Mouse (Mus musculus): ENCODE measurements around the gene Sap30. TPM values are rescaled to one million over a fixed set of nuclear protein-coding genes. Genes with fewer than 3 reads are reported as not detected.
"Not testable (repeated sequence)": the region's sequence is repeated elsewhere in the genome, so short reads cannot be mapped to it uniquely, and the experiment has no call there.

Gene Sap30
- total RNA-seq, 1 experiment from 2014 or later: 38.6 TPM

DNA sequence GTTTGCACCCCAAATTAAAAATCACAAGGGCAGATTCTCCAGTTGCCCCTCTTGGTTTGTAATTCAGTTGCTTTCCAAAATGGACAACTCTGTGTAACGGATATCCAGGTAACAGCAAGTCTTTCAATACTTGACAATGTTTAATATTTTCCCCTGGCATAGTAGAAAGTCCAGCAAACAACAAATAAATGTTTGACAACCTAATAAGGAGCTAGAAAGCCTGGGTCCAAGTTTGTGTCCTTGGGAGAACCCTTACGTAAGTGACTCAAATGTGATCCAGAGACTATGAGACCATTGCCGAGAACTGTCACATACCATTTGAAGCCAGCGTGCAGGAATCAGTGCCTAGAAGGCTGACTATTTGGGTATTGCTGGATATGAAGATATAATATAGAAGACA, 35.8 kb downstream of the Sap30 start:
- no peak for ATAC-seq (ENCODE audit: extremely low read depth, insufficient number of reproducible peaks, low FRiP score, poor library complexity, severe bottlenecking)

- ATAC-seq (ENCODE audit: extremely low read depth, insufficient number of reproducible peaks, low FRiP score, poor library complexity, severe bottlenecking): no peak
Measured at GRCm38 (mm10) chr8:57450726-57451125, 36.9 kb downstream of the Sap30 start.

- ATAC-seq (ENCODE audit: extremely low read depth, insufficient number of reproducible peaks, low FRiP score, poor library complexity, severe bottlenecking): not testable (repeated sequence)
Measured at GRCm38 (mm10) chr8:57445901-57446300, 41.8 kb downstream of the Sap30 start.

DNA sequence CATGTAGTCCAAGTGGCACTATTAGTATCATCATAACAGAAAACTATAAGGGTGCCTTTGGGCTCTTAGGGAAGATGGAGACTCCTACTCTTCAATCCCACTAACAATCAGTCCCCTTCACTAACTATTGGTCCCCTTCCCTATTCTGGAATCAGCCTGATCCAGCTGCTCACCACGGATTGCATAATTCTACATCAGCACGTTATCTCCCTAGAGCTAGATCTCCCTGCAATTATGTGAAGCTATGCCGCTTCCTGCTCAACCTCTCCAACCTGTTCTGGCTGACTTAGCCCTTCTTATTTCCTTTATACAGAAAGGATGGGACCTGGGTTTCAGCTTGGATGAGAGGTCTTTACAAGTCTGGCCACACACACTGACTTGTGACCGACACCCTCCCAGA, 44.4 kb downstream of the Sap30 start:
- ATAC-seq (ENCODE audit: extremely low read depth, insufficient number of reproducible peaks, low FRiP score, poor library complexity, severe bottlenecking): no peak

DNA sequence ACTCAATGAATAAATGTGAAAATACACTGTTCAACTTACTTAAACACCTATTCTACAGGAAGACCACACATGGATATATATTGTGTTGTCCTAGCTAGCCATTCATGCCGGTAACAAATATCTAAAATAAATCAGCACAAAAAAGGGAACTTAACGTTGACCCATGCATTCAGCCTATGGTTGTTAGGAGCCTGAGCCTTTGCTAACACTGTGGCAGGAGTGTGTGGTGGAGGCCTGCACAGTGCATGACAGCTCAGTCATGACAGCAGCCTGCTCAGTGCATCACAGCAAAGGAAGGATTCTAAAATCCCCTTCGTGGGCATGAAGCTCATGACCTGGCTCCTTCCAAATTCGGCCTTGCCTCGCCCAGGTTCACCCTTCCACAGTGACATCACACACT, 46.1 kb downstream of the Sap30 start:
- ATAC-seq (ENCODE audit: extremely low read depth, insufficient number of reproducible peaks, low FRiP score, poor library complexity, severe bottlenecking): peak; percentile 51; the same call in 1 of the 2 replicates

- ATAC-seq (ENCODE audit: extremely low read depth, insufficient number of reproducible peaks, low FRiP score, poor library complexity, severe bottlenecking): no peak
Measured at GRCm38 (mm10) chr8:57441131-57441530, 46.5 kb downstream of the Sap30 start.

GRCm38 (mm10) chr8:57436437-57436796, 51.2 kb downstream of the Sap30 start:
- no peak for ATAC-seq (ENCODE audit: extremely low read depth, insufficient number of reproducible peaks, low FRiP score, poor library complexity, severe bottlenecking)

DNA sequence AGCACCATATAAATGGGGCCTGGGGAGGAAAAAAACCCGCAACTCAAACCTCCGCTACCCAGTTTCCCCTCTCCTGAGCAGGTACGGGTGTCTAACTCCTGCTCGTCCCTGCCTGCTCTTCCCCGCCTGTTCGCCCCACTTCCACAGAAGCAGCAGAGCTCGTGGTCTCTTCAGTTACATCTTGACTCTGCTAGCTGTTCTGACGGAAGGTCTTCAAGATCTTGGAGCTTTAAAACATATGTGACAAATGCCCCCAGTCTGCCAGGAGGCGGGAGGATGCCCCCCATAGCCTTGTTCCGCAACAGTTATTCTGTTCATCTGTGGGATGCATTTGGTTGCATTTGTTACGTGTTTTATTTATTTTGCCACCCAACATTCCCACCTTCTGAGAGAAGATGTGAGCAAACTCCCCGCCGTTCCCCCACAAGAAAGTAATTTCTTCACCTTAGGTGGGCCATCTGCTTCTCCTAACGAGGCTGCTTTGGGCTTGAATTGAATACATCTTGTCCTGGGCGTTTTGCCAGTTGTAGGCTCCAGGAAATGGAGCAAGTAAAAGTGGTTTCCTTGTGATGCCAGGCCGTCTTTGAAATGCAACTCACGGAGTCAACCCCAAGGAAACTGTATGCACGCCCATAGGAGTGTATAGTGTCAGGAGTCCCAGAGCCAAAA, 51.8 kb downstream of the Sap30 start:
- no peak for ATAC-seq (ENCODE audit: extremely low read depth, insufficient number of reproducible peaks, low FRiP score, poor library complexity, severe bottlenecking)

- ATAC-seq (ENCODE audit: extremely low read depth, insufficient number of reproducible peaks, low FRiP score, poor library complexity, severe bottlenecking): peak; percentile 85
Measured at GRCm38 (mm10) chr8:57432802-57433201, 54.9 kb downstream of the Sap30 start.

Other genes starting within 250 kb of the Sap30 start
- not detected in 2 replicates for gene Hand2, start 166.9 kb downstream of the Sap30 start, total RNA-seq (2017)
- 14.4 and 15.7 TPM in 2 replicates for gene Scrg1, start 31.9 kb downstream of the Sap30 start, total RNA-seq (2017)
- gene Hmgb2, start 24.0 kb upstream of the Sap30 start, total RNA-seq (2017): 263 and 277 TPM in 2 replicates
- 21.2 and 31.0 TPM in 2 replicates for gene Galnt7, start 165.2 kb upstream of the Sap30 start, total RNA-seq (2017)